Mouse (Mus musculus) spleen, adult 2 months (tissue): Measurements from ENCODE around the gene Arhgef38. TPM values are rescaled to one million over a fixed set of nuclear protein-coding genes. Genes with fewer than 3 reads are reported as not detected.

Experiments
- DNase-seq, 2 experiments: peaks; one replicate each; pipeline versions ENCODE4 v3.0.0 to v3.0.0-alpha.2; 2012 to 2021; ENCODE audit warnings: low spot score in 2 of 2, low read depth in 1 of 2
- H3K27ac ChIP-seq: fragments of 200-500 bp; 2 replicates; pipeline ENCODE4 v1.5.1; 2012; ENCODE audit warnings: low read length, inconsistent platforms; ENCODE audit not compliant: insufficient read depth
- H3K27me3 ChIP-seq: fragments of 200-500 bp; 2 replicates; pipeline ENCODE4 v1.6.1; 2012; ENCODE audit warnings: mild to moderate bottlenecking, moderate library complexity, low read length, inconsistent platforms; ENCODE audit not compliant: control insufficient read depth, insufficient read depth
- H3K36me3 ChIP-seq: fragments of 200-500 bp; 2 replicates; pipeline ENCODE4 v1.6.1; 2012; ENCODE audit warnings: mild to moderate bottlenecking, low read length, inconsistent platforms; ENCODE audit not compliant: control insufficient read depth, insufficient read depth
- H3K4me1 ChIP-seq: fragments of 200-500 bp; 2 replicates; pipeline ENCODE4 v1.6.1; 2011; ENCODE audit warnings: inconsistent platforms; ENCODE audit not compliant: control insufficient read depth, insufficient read depth, insufficient read length
- H3K4me3 ChIP-seq: fragments of 200-500 bp; 2 replicates; pipeline ENCODE4 v1.5.1; 2011; ENCODE audit warnings: mild to moderate bottlenecking, inconsistent platforms; ENCODE audit not compliant: insufficient read depth, insufficient read length; ENCODE audit errors: extremely low read depth
- CTCF ChIP-seq: fragments of 200-500 bp; IDR thresholded peaks from 2 replicates; pipeline ENCODE4 v1.5.1; 2011; ENCODE audit warnings: mild to moderate bottlenecking, inconsistent platforms; ENCODE audit not compliant: insufficient read depth, insufficient read length, insufficient replicate concordance; ENCODE audit errors: extremely low read depth
- POLR2A ChIP-seq: fragments of 200-500 bp; IDR thresholded peaks from 2 replicates; pipeline ENCODE4 v1.6.1; 2011; ENCODE audit warnings: low read depth, low read length, inconsistent platforms
- WGBS: fragments of 180-500 bp; shearing (Covaris S2); methylation state at CpG from one replicate; pipeline ENCODE4 v1.1.7; 2018; 5-methylcytosine and 5-hydroxymethylcytosine counted together
- polyA plus RNA-seq: library from polyadenylated mRNA; depleted of rRNA; stranded (reverse); fragments of >200 nt; gene quantifications from 2 replicates; pipeline ENCODE4 v1.2.3, GENCODE M21; 2012

Arhgef38 gene
- polyA plus RNA-seq, 1 experiment, result not detected

GRCm38 (mm10) chr3:133211324-133211723 is 23.4 kb downstream of the Arhgef38 start:
- Histone ChIP-seq H3K4me1 (no peaks in the 10 kb centered on the region), H3K27ac (no peak overlapping the region), H3K36me3 (no peaks in the 10 kb centered on the region), H3K4me3 (no peak overlapping the region), H3K27me3 (no peaks in the 10 kb centered on the region)
- TF ChIP-seq CTCF (no peak), POLR2A (no peak)
- 78% methylated on average over 3 of the region's 3 CpGs for WGBS
- no peak for DNase-seq

GRCm38 (mm10) chr3:133203713-133204112 is 31.0 kb downstream of the Arhgef38 start:
- DNase-seq, result no peak
- TF ChIP-seq POLR2A, result no peak
- TF ChIP-seq CTCF, result no peak
- 57% methylated on average over 2 of the region's 2 CpGs for WGBS
- Histone ChIP-seq H3K27me3 (no peaks in the 10 kb centered on the region), H3K36me3 (no peaks in the 10 kb centered on the region), H3K27ac (no peak overlapping the region), H3K4me1 (no peaks in the 10 kb centered on the region), H3K4me3 (no peak overlapping the region)

- no peak for TF ChIP-seq POLR2A
- TF ChIP-seq CTCF, result no peak
- H3K4me1 ChIP-seq, result no peaks in the 10 kb centered on the region
- no peaks in the 10 kb centered on the region for H3K36me3 ChIP-seq
- H3K4me3 ChIP-seq, result no peak overlapping the region
- DNase-seq, result no peak
- WGBS, result 93% methylated on average over 13 of the region's 13 CpGs
- no peaks in the 10 kb centered on the region for H3K27me3 ChIP-seq
- no peak overlapping the region for H3K27ac ChIP-seq
These were observed 32.6 kb downstream of the Arhgef38 start for GRCm38 (mm10) chr3:133202171-133202570.

GRCm38 (mm10) chr3:133188930-133189329 is 45.8 kb downstream of the Arhgef38 start:
- no peaks in the 10 kb centered on the region for H3K36me3 ChIP-seq
- WGBS, result 83% methylated on average over 3 of the region's 3 CpGs
- no peaks in the 10 kb centered on the region for H3K4me1 ChIP-seq

GRCm38 (mm10) chr3:133187524-133187923 is 47.2 kb downstream of the Arhgef38 start:
- DNase-seq, result no peak
- H3K27ac ChIP-seq, result no peak overlapping the region
- H3K36me3 ChIP-seq, result no peaks in the 10 kb centered on the region
- no peak overlapping the region for H3K4me3 ChIP-seq
- no peaks in the 10 kb centered on the region for H3K4me1 ChIP-seq
- no peaks in the 10 kb centered on the region for H3K27me3 ChIP-seq
- TF ChIP-seq POLR2A (no peak), CTCF (no peak)
- 87% methylated on average over 3 of the region's 3 CpGs for WGBS

More at GRCm38 (mm10) chr3:133188930-133189329, 45.8 kb downstream of the Arhgef38 start:
- Histone ChIP-seq H3K27ac (no peak overlapping the region), H3K4me3 (no peak overlapping the region), H3K27me3 (no peaks in the 10 kb centered on the region)
- DNase-seq, result no peak
- TF ChIP-seq POLR2A (no peak), CTCF (no peak)

DNA sequence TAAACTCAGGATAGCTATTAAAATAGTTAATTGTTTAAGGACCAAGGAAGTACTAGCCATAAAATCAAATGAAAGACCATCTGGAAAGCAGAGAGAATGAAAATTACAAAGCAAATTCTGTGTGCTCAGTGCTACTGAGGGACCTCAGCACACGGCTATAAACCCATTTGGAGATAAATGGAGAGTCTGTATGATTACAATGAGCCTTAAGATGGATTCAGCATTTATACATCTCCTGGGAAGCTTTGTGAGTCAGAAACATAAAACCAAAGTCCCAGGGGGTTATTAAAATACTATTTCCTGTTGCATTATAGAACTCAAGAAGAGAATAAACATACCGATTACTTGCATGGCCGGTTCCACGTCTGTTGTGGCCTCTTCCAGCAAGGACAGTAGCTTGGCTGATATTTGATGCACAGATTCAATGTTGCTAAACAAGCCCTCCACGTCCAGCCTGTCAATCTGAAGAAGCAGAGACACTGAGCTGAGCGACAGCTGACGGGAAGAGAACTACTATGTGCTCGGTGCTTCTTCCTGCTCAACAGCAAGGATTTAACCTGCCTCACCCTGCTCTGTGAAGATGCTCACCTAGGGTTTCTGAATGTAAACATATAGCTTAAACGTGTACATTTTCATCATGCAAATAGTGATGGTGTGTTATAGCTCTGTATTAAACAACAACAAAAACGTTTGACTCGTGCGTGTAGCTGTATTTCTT is 58.6 kb downstream of the Arhgef38 start:
- H3K4me1 ChIP-seq, result no peaks in the 10 kb centered on the region
- H3K36me3 ChIP-seq, result no peaks in the 10 kb centered on the region
- H3K27me3 ChIP-seq, result no peaks in the 10 kb centered on the region
- 81% methylated on average over 12 of the region's 12 CpGs for WGBS
- no peak overlapping the region for H3K4me3 ChIP-seq
- TF ChIP-seq CTCF, result no peak
- TF ChIP-seq POLR2A, result no peak
- no peak for DNase-seq
- no peak overlapping the region for H3K27ac ChIP-seq

GRCm38 (mm10) chr3:133172291-133172690 is 62.5 kb downstream of the Arhgef38 start:
- Histone ChIP-seq H3K27ac (no peak overlapping the region), H3K27me3 (no peaks in the 10 kb centered on the region)
- TF ChIP-seq CTCF (no peak), POLR2A (no peak)

More at GRCm38 (mm10) chr3:133172291-133172690, 62.5 kb downstream of the Arhgef38 start:
- WGBS, result 91% methylated on average over 4 of the region's 4 CpGs
- Histone ChIP-seq H3K4me3 (no peak overlapping the region), H3K4me1 (no peaks in the 10 kb centered on the region), H3K36me3 (no peaks in the 10 kb centered on the region)
- no peak for DNase-seq
